Mouse (Mus musculus): Measurements from ENCODE around the gene Cep19.
A peak's percentile ranks its signal among the peaks of the same experiment; 100 is the strongest.

Gene Cep19

GRCm38 (mm10) chr16:32143766-32144165 is 44.2 kb downstream of the Cep19 start:
- no peak for DNase-seq (ENCODE audit: low spot score in 2 of 2)

- no peak for DNase-seq (ENCODE audit: low spot score in 2 of 2)
Observed at GRCm38 (mm10) chr16:32144592-32144991, 45.0 kb downstream of the Cep19 start.

GRCm38 (mm10) chr16:32147589-32148207 is 48.1 kb downstream of the Cep19 start:
- DNase-seq (ENCODE audit: low spot score in 2 of 2), result no peak

GRCm38 (mm10) chr16:32153976-32154375 is 54.4 kb downstream of the Cep19 start:
- no peak for DNase-seq (ENCODE audit: low spot score in 2 of 2)

- peak in 1 of 2 experiments; percentile 68 for DNase-seq (ENCODE audit: low spot score in 2 of 2)
Observed at GRCm38 (mm10) chr16:32154437-32154836, 54.8 kb downstream of the Cep19 start.

GRCm38 (mm10) chr16:32156719-32157118 is 57.1 kb downstream of the Cep19 start:
- no peak for DNase-seq (ENCODE audit: low spot score in 2 of 2)

GRCm38 (mm10) chr16:32157369-32157768 is 57.8 kb downstream of the Cep19 start:
- no peak for DNase-seq (ENCODE audit: low spot score in 2 of 2)
